Mouse (Mus musculus): ENCODE results near the gene Tmem129.

The Tmem129 gene

DNA sequence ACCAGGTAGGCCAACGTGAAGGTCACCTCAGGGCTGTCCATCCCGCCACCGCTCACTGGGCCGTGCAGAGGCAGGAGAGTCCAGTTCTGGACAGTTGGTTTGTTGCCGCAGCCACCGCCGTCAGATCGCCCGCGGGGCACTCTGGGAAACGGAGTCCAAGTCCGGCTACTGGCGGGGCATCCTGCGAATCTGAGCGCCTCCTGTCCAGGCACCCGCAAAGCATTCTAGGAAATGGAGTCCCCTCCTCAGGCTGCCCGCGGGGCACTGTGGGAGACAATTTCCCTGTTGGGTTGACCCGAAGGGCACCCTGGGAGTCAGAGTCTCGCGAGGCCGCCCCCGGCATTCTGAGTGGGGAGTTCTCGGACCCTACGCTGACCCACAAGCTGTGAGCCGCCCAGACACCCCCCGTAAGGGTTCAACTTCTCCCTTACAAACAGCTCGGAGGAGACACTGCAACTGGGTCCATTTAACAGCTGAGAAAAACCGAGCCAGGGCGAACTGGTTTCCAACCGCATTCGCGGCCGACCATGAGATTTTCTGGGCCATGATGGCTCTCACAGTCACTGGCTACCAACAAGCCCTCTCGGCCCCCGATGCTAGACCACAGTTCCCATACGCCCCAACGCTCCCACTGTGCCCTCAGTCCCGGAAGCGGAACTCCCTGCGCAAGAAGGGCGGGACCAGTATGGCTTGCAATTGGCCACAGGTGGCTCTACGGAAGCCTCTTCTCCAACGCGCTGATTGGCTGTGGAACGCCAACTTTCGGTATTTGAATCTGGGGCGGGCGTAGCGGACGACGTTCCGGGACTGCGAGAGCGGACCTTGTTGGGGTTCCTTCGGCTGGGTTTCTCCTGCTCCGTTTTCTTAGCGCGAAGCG lies at the start of gene Tmem129, which contains the start of gene Tacc3:
TSS of gene Tmem129 (minus strand) at position 630 of the 877 bp plus-strand sequence.
TSS of gene Tacc3 (plus strand) at position 342 of the 877 bp plus-strand sequence.
- peak; percentile 92 to 95 for DNase-seq (ENCODE audit: low spot score in 2 of 2)

DNA sequence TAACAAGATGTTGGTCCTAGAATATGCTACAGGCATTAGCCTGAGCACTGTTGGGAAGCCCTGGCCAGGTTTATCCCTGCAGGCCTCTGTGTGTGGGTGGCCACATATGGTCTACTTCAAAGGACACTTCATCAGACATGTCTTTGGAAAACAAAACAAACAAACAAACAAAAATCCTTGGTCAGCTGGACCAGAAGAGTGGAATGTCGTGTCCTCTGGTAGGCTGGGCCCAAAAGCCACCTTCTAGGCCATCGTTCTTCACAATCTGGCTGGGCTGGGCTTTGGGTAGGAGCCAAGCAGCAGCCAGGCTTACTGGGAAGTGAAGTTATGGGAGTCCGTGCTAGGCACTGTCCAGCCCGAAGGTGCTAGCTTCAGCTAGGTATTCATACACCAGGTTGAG lies 48.9 kb upstream of the Tmem129 start:
- DNase-seq (ENCODE audit: low spot score in 2 of 2), result no peak

DNA sequence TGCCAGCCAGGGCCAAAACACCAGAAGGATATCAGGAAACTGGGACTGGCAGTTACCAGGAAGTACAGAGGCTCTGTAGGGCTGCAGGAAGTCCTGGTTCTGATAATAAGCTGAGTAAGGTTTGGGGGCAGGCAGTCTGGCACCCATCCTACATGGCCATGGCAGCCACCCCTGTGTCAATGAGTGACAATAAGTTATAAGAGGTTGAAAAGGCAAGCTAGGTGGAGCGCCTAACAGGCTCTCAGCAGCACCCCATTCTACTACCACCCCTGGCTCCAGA lies 48.1 kb upstream of the Tmem129 start:
- no peak for DNase-seq (ENCODE audit: low spot score in 2 of 2)

DNA sequence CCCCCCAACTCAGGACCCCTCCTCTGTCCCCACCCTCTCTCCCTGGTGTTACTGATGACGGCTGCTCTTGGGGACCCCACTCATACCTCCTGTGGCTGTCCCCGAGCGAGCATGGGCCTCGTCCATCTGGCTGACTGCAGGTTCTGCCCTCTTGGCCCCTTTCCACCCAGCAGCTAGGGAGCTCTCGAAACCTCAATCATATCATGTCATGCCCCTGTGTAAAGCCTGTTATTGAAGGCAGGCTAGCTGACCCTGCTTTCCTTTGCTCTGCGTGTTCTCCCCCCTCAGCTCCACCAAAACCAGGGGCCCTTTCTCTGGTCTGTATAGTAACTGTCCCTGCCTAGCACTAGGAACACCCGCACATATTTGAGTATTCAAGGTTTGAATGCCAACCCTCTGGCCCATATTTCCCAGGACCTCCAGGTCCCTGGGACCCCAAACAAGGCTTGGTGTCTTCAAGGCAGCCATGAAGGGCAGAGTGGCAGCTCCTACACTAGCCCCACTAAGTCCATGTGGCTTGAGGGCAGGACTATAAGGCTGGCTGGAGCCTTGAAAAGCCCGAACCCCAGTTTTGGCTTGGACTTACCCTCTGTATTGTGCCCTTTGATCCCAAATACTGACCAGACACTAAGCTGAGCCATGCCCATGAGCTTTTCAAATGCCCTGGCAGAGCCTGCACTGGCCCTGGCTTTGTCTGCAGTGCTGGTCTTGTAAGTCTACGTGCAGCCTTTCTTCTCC lies 47.6 kb upstream of the Tmem129 start:
- DNase-seq (ENCODE audit: low spot score in 2 of 2), result no peak

DNA sequence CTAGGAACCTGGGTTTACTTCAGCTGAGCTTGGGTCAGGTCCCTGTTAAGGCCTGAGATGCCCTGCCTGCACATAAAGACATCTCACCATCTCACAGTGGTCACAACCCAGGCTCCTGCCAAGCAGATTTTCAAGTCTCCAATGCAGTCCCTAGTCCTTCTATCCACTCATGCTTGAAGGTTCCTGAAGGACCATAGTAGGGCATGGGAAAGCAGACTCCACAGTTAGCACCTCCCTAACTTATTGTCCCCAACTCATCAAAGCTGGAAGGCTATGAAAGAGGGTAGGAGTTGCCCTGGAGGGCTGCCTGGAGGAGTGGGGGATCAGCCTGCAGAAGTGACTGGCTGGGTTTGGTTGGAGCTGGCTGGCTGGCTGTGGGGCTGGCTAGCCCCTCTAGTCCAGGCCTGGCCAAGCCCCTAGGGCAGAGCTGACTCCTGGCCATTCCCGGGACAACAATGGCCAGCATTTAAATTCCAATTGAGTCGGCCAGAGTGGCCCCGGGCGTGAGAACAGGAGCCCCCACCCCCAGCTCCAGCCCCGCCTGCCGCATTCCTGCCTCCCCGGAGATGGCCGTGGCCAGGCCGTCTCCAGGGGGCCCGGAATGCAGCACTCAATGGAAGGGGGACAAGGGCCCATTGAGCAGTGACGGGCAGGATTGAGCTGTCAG lies 46.9 kb upstream of the Tmem129 start:
- DNase-seq (ENCODE audit: low spot score in 2 of 2), result peak in 1 of 2 experiments; percentile 42

DNA sequence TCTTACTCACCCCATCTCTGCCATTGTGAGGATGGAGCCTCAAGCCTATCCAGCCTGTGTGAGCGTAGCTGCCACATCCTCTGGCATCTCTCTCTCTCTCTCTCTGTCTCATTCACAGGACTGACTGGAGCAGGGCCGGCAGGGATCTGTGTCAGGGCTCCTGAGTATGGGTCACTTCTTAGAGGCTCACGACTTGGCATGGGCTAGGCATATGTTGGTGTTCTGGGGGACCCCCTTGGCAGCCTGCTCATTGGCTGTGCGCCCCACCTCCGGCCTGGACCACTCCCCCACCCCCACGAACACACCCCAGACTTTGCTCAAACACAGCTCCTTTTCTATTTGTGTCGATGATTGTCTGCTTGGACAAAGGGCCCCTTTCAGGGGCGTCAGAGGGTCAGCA lies 45.8 kb upstream of the Tmem129 start:
- no peak for DNase-seq (ENCODE audit: low spot score in 2 of 2)

DNA sequence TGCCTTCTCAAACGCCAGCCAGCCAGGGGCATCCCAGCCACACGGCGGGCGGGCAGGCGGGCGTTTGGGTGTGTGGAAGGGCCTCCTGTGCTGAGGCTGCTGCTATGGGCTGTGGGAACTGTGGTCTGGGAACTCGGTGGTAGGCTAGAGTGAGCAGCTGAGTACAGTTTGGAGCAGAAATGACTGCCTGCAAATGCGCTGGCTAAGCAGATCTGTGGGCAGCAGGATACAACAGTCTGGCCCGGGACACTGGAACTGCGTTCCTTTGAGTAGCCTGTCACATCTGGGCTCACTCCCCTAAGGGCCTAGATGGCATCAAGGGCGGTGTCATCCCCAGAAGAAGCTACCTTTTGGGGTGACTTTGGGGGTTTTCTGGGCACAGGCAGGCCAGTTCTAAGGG lies 43.6 kb upstream of the Tmem129 start:
- no peak for DNase-seq (ENCODE audit: low spot score in 2 of 2)

DNA sequence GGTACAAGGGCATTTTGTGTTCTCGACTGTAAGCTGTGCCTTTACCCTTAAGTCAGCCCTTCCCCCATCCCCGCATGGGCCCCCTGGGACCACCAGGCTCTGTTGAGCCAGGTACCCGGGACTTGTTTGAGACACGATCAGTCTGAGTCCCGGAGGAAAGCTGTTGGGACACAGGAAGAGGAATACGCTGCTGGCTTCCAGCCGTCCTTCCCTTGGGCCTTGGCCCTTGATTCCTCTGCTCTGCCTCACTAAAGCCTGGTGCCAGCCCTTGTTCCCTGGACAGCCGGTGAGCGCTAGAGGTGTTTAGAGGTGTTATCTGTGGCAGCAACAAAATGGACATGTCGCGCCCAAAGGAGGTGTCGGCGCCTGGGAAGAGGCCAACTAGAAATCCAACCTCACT lies 41.8 kb upstream of the Tmem129 start:
- no peak for DNase-seq (ENCODE audit: low spot score in 2 of 2)

DNA sequence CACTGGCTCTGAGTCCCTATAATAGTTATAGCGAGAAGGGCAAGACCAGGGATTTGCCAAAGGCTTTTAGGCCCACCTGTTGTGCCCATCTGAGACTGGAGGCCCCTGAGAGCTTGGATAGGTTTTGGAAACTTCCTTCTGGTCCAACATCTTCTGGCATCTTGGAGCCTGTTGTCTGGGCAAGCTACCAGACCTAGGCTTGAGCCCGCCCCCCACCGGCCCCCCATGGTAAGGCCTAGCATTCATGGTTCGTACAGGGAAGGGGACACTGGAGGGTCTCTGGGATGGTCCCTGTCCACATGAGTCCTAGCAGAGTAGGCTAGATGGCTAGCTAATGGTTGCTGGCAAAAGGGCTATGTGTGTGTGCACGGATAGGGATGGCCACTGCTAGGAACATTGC lies 40.5 kb upstream of the Tmem129 start:
- no peak for DNase-seq (ENCODE audit: low spot score in 2 of 2)

DNA sequence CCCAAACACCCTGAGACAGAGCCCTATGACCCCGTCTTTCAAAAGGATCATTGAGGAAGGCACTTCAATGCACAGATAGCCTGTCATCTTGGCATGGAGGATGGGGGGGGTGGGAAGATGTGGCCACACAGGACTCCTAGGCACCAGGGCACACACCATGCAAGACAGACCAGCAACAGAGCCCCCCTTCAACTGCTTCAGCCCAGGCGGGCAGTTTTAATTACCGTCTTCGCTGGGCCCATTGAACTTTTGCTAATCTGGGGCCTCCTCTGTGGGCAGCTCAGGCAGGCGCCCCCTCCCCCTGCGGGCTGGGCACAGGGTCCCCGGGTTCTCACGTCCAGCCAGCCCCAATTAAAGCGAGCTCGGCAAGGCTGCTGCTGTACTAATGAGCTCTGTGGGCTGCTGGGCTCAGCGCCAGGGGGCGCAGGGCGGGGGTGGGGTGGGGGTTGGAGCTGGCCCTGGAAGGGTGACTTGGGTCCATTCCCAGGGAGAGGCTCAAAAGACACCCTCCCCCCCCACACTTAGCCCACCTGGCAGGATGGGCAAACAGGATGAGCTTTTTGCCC lies 39.8 kb upstream of the Tmem129 start:
- DNase-seq (ENCODE audit: low spot score in 2 of 2), result peak in 1 of 2 experiments; percentile 21

DNA sequence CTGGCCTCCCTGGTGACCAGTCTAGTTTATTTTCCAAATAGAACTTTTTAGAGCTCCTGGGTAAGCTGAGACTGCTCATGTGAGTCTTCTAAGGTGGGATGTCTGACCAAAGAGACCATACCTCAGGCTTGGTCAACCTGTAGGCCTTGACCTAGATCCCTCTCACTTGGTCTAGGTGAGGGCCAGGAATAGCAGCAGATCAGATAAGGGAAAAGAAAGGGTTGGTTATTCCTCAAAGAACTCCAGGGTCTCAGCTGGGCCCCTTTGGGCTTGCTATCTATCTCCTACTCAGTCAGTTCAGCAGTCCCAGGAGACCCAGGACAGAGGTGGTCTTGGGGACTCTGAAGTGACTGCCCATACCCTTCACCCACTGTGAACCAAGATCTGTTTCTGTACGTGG lies 39.3 kb upstream of the Tmem129 start:
- DNase-seq (ENCODE audit: low spot score in 2 of 2), result no peak

DNA sequence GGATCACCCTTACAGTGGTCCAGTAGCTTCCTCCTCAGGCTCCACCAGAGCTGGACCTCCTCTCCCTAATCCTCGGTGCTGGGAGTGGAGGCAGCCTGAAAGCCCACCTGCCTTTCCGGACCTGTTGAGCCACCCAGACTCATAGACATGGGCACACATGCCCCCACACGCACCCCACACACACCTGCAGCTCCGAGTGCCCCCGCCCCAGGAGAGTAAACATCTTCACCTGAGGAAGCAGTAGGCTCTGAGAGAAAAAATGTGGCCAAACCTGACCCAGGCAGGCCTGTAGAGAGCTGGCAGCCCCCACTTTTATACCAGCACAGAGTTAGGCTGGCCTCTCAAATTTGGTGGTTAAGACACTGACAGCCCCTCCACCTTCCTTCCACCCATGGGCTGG lies 38.2 kb upstream of the Tmem129 start:
- DNase-seq (ENCODE audit: low spot score in 2 of 2), result no peak

DNA sequence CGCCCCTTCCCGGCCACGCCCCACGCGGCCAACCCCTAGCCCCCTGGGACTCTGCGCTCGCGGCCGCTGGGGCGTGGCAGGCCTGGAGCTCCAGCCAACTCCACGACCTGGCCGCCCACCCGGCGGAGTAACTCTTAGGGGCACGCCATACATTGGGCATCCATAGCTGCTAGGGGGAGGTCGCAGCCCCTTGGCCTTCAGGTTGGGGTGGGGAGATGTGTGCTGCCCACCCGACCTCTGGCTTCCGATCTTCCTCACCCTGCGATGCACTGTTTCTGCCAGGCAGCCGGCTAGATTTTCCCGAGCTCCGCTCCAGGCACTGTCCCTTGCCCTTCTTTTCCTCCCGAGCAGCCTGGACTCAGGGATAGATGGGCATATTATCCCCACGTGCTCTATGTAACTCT lies 37.5 kb upstream of the Tmem129 start:
- DNase-seq (ENCODE audit: low spot score in 2 of 2), result no peak

DNA sequence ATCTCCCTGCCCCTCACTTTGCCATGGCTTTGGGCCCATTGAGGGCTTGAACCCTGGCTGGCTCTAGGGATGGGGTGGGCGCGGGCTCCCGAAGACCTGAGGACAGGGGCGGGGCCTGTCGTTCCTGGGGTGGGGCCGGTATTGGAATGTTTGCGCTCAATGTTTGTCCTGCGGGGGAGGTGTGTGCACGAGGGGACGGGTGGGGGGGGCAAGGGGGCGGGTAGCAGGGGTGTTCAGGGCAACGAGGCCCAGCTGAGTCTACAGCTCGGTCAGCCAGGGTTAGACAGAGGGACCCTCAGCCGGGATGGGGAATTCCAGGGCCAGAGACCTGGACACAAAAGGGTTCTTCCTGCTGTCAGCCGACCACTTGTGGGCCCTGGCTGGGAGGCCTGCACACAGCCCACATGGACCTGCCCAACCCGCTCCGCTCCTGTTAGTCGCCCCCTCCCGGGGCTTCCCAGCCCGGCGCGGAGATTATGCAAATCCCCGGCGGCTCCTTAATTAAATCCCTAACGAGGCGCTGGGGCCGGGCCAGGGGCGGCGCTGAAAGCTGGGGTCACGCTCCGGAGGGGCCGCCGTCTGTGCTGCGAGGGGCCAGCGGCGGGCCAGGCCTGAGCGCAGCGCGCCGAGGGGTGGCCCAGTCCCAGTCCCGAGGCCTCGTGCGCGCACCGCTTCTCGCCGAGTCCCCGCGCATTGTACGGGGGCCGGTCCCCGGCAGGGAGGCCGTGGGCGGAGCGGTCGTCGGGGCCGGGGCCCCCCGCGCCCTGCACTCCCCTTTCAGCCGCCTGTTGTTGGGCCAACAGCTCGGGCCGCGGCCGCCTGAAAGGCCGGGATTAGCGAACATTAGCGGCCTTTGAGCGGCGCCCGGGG lies 36.9 kb upstream of the Tmem129 start:
- peak in 1 of 2 experiments; percentile 31 for DNase-seq (ENCODE audit: low spot score in 2 of 2)

DNA sequence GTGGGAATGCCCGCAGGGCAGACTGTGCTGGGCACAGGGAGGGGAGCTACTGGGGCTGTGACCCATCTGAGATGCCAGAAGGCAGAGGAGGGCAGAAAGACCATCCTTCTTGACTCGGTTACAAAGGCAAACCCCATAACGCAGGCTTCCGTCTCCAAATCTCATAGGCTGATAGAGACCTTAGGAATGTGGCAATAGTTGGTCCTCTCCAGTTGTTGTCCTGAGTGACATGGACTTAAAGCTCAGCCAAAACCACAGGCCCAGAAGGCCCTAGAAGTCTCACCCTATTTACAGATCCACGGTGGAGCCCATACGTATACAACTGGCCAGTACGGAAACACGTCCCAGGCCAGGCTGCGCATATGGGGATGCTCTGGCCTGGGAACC lies 36.2 kb upstream of the Tmem129 start:
- DNase-seq (ENCODE audit: low spot score in 2 of 2), result no peak

DNA sequence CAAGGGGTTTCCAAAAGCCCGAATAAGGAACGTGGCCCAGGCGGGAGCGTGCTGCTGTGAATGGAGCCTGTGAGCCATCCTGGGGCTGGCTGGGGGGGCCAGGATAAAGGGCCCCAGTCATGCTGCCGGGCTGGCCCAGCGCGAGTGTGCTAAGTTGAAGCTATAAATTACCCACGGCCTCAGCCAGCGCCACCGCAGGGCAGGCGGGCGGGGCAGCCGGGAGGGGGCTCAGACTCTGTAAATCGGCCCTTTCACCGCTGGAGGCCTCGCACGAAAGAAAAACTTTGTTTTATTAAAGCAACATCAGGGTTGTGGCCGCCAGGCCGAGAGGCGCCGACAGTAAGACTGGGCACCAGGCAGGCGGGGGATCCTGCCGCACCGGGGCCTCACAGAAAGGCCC lies 34.2 kb upstream of the Tmem129 start:
- DNase-seq (ENCODE audit: low spot score in 2 of 2), result no peak

DNA sequence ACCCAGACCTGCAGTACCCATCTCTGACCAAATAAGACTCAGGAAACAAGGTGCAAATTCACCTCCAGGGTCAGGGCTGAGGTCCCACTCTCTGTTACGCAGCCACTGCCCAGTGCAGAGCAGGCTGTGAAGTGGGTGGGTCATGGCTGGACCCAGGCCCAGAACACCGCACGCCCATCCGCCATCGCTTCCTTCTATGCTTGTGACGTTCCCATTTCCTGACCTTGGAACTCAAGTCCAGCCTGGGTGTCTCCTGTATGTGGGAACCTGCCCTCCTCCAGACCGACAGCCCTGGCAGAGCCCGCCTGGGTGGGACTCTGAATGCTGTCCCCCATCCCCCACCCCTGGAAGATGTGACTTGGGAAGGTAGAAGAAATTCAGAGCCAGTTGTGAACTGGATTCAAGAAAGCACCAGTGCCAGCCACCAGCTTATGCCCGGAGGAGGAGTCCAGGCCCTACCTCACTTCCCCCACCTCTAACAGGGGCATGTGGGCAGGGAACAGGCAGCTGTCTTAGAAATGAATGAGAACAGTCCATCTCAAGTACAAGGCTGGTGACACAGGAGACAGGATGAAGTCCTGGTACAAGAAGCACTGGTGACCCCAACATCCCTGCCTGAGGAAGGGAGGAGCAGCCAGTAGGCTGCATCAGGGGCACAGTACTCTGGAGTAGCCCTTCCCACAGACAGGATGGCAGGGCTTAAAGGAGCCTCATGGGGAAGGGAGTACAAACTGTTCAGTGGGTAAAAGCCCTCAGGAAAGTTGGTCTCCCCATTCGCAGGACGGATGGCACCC lies 31.8 kb upstream of the Tmem129 start:
- no peak for DNase-seq (ENCODE audit: low spot score in 2 of 2)

DNA sequence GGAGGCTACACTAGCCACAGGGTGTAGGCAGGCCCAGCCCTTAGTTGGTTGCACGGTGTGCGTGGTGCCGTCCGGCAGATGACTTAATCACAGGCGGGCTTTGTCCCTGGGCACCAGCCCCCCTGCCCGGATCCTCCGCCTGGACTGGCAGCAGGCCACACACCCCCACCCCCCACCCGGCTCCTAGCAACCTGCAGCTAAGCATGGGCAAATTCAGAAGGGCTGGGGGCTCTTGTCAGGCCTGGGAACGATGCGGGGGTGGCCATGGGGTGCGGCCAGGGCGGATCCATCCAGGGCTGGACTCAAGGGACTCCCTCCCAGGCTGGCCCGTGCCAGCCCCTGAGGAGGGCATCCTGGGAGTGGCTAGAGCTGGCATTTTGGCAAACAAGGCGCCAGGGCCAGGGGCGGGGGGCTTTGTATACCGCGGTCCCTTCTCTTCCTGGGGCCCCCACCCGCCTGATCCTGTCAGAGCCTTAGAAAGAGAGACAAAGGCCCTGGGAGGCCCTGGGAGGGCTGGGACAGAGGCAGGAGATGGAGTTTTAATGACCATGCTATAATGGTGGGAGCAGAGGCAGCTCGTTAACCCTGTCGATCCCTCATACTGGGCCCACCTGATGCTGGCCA lies 31.1 kb upstream of the Tmem129 start:
- peak in 1 of 2 experiments; percentile 38 for DNase-seq (ENCODE audit: low spot score in 2 of 2)

DNA sequence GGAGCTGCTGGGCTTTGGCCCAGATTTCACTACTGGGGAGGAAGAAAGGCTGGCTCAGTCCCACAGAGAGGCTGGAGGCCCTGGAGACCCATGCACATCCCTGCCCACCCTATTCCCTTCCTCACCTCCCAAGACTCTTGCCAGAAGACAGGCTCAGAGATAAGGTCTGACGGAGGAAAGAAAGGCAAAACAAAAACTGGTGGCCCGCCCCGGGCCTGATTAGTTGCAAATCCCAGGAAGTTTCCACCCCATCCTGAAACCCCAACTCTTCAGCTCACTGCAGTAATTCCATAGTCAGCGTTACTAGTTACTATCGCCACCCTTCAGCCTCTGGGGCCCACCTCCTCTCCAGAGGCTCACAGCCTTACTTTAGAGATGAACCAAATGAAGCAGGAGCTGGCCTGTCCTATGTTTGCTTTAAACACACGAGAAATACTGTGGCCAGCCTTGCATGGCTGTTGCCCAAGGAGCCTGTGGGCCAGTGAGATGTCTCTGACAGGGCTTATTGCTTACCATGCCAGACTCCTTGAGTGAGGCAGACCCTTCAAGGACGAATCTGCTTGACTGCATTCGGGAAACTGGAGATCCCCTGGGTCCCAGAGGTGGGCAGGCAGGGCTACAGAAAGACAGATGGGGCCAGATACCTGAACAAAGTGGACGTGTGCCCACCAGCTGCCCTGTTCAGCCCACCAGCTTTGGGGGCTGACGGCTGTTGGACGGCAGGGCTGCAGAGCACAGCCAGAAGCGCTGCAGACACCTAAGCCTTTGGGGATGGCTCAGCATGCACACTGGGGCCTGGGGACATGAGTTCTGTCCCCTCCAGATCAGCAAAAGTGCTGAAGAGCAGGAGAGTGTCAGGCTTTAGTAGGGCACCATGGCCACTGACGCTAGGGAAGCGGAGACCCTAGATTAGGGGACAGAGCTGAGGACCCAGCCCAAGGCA lies 30.3 kb upstream of the Tmem129 start:
- no peak for DNase-seq (ENCODE audit: low spot score in 2 of 2)
